Mouse (Mus musculus) skeletal muscle tissue, adult 2 months (tissue): ENCODE measurements at regions not wholly inside any gene's neighbourhood (a gene's known extent, or its start where the extent isn't known, plus 50 kb on each side); places are given as distances from the start of the nearest gene placed in this dataset.

Experiments
- DNase-seq: peaks from one replicate; pipeline ENCODE4 v3.0.0-alpha.2; 2012; ENCODE audit warnings: low read depth, low spot score

- no peak for DNase-seq
Observed at GRCm38 (mm10) chr19:14035371-14035770, 122.0 kb downstream of the Olfr1505 start.

- no peak for DNase-seq
Observed at GRCm38 (mm10) chr19:14035785-14036184, 122.5 kb downstream of the Olfr1505 start.

- no peak for DNase-seq
Observed at GRCm38 (mm10) chr19:14036750-14037149, 123.4 kb downstream of the Olfr1505 start.

- no peak for DNase-seq
Observed at GRCm38 (mm10) chr19:14042753-14043152, 129.4 kb downstream of the Olfr1505 start.

- no peak for DNase-seq
Observed at GRCm38 (mm10) chr19:14045456-14045855, 132.1 kb downstream of the Olfr1505 start.

GRCm38 (mm10) chr19:14052052-14052451, 138.7 kb downstream of the Olfr1505 start:
- DNase-seq = no peak

GRCm38 (mm10) chr19:14080538-14080937, 167.2 kb downstream of the Olfr1505 start:
- peak; percentile 21 for DNase-seq

- no peak for DNase-seq
Observed at GRCm38 (mm10) chr19:14084726-14085125, 171.4 kb downstream of the Olfr1505 start.

GRCm38 (mm10) chr19:14090106-14090505, 176.8 kb downstream of the Olfr1505 start:
- DNase-seq = no peak

GRCm38 (mm10) chr19:14094191-14094590, 180.9 kb downstream of the Olfr1505 start:
- DNase-seq = no peak

- DNase-seq = no peak
Observed at GRCm38 (mm10) chr19:14096187-14096586, 182.9 kb downstream of the Olfr1505 start.

GRCm38 (mm10) chr19:14109091-14109490, 195.8 kb downstream of the Olfr1505 start:
- DNase-seq = no peak

GRCm38 (mm10) chr19:14123348-14124113, 210.2 kb downstream of the Olfr1505 start:
- DNase-seq = no peak

- no peak for DNase-seq
Observed at GRCm38 (mm10) chr19:14124250-14124827, 211.0 kb downstream of the Olfr1505 start.

GRCm38 (mm10) chr19:14124986-14125385, 211.7 kb downstream of the Olfr1505 start:
- DNase-seq = no peak

- DNase-seq = peak; percentile 54
Observed at GRCm38 (mm10) chr19:14128397-14129209, 215.3 kb downstream of the Olfr1505 start.

- no peak for DNase-seq
Observed at GRCm38 (mm10) chr19:14161217-14161616, 247.9 kb downstream of the Olfr1505 start.

- DNase-seq = no peak
Observed at GRCm38 (mm10) chr19:14162773-14163172, 249.4 kb downstream of the Olfr1505 start.

GRCm38 (mm10) chr19:14165775-14166174, 252.4 kb downstream of the Olfr1505 start:
- DNase-seq = no peak

GRCm38 (mm10) chr19:14180244-14180643, 266.9 kb downstream of the Olfr1505 start:
- peak; percentile 18 for DNase-seq

- no peak for DNase-seq
Observed at GRCm38 (mm10) chr19:14180956-14181355, 267.6 kb downstream of the Olfr1505 start.

- DNase-seq = no peak
Observed at GRCm38 (mm10) chr19:14181661-14182415, 268.5 kb downstream of the Olfr1505 start.
